Mouse (Mus musculus) ovary, adult 18-20 months (tissue): ENCODE results near the gene Gm40460.
A peak's percentile ranks its signal among the peaks of the same experiment; 100 is the strongest.
"Not testable (repeated sequence)": the region's sequence is repeated elsewhere in the genome, so short reads cannot be mapped to it uniquely, and the experiment has no call there.

Source experiments
- DNase-seq: peaks from one replicate; pipeline ENCODE4 v3.0.0; 2022; ENCODE audit warnings: low spot score, mixed read lengths

The Gm40460 gene

GRCm38 (mm10) chr7:142240978-142241377, at the start of gene Gm40460:
TSS of gene Gm40460 (minus strand) at chr7:142241078.
- DNase-seq, result no peak

GRCm38 (mm10) chr7:142285910-142286612, 45.2 kb upstream of the Gm40460 start:
- DNase-seq, result not testable (repeated sequence)

GRCm38 (mm10) chr7:142285130-142285835, 44.4 kb upstream of the Gm40460 start:
- DNase-seq, result peak; percentile 21

- peak; percentile 81 for DNase-seq
Measured at GRCm38 (mm10) chr7:142284615-142285080, 43.8 kb upstream of the Gm40460 start.

- peak; percentile 51 for DNase-seq
Measured at GRCm38 (mm10) chr7:142284023-142284591, 43.2 kb upstream of the Gm40460 start.

- peak; percentile 60 for DNase-seq
Measured at GRCm38 (mm10) chr7:142282847-142283246, 42.0 kb upstream of the Gm40460 start.

GRCm38 (mm10) chr7:142279291-142279690, 38.4 kb upstream of the Gm40460 start:
- not testable (repeated sequence) for DNase-seq

- peak; percentile 39 for DNase-seq
Measured at GRCm38 (mm10) chr7:142278183-142278582, 37.3 kb upstream of the Gm40460 start.

GRCm38 (mm10) chr7:142274263-142274662, 33.4 kb upstream of the Gm40460 start, which contains the start of gene Gm4559:
TSS of gene Gm4559 (minus strand) at chr7:142274363.
- not testable (repeated sequence) for DNase-seq

- DNase-seq, result not testable (repeated sequence)
Measured at GRCm38 (mm10) chr7:142258254-142258653, 17.4 kb upstream of the Gm40460 start, which contains the start of gene Gm2431. TSS of gene Gm2431 (minus strand) at chr7:142258354.

- DNase-seq, result no peak
Measured at GRCm38 (mm10) chr7:142255517-142255916, 14.6 kb upstream of the Gm40460 start.

- no peak for DNase-seq
Measured at GRCm38 (mm10) chr7:142249824-142250223, 8.9 kb upstream of the Gm40460 start.

- DNase-seq, result no peak
Measured at GRCm38 (mm10) chr7:142231540-142231939, 9.3 kb downstream of the Gm40460 start.

GRCm38 (mm10) chr7:142229871-142230270, 11.0 kb downstream of the Gm40460 start, which contains the start of gene Krtap5-5:
TSS of gene Krtap5-5 (minus strand) at chr7:142229971.
- not testable (repeated sequence) for DNase-seq

GRCm38 (mm10) chr7:142224518-142224917, 16.4 kb downstream of the Gm40460 start:
- no peak for DNase-seq

GRCm38 (mm10) chr7:142212136-142212535, 28.7 kb downstream of the Gm40460 start:
- not testable (repeated sequence) for DNase-seq

- DNase-seq, result no peak
Measured at GRCm38 (mm10) chr7:142211559-142211958, 29.3 kb downstream of the Gm40460 start, which contains the start of gene Gm7579. TSS of gene Gm7579 (plus strand) at chr7:142211859.

- not testable (repeated sequence) for DNase-seq
Measured at GRCm38 (mm10) chr7:142206891-142207290, 34.0 kb downstream of the Gm40460 start.

GRCm38 (mm10) chr7:142205488-142205887, 35.4 kb downstream of the Gm40460 start:
- no peak for DNase-seq

GRCm38 (mm10) chr7:142201064-142201463, 39.8 kb downstream of the Gm40460 start, which contains the start of gene Krtap5-3:
TSS of gene Krtap5-3 (plus strand) at chr7:142201364.
- no peak for DNase-seq

- DNase-seq, result no peak
Measured at GRCm38 (mm10) chr7:142198748-142199147, 42.1 kb downstream of the Gm40460 start.
